Mouse (Mus musculus) c-Kit-positive CD71-positive TER-119-negative erythroid progenitor cells, embryonic 14.5 days (primary cell): ENCODE results near the gene Adal.

Experiments used
- DNase-seq: peaks from one replicate; pipeline ENCODE4 v3.0.0-alpha.2; 2013; ENCODE audit warnings: low read depth

Gene Adal

DNA sequence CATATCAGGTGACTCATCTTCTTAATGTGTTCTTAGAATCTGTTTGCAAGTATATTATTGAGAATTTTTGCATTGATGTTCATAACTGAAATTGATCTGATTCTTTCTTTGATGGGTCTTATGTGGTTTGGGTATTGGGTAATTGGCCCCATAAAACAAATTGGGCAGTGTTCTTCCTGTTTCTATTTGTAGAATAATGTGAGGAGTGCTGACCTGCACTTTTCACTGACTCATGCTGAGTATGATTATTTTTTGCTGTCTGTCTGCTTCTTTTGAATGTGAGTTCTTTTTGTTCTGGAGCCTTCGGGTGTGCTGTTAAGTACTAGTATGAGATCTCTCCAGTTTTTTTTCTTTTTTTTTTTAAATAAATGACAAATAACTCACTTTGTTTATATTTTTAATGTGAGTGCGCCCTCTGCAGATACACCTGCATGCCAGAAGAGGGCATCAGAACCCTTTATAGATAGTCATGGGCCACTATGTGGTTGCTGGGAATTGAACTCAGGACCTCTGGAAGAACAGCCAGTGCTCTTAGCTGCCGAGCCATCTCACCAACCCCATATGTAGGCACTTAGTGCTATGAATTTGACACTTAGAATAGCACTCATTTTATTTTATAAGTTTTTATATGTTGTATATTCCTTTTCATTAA lies 38.7 kb downstream of the Adal start:
- DNase-seq = no peak

DNA sequence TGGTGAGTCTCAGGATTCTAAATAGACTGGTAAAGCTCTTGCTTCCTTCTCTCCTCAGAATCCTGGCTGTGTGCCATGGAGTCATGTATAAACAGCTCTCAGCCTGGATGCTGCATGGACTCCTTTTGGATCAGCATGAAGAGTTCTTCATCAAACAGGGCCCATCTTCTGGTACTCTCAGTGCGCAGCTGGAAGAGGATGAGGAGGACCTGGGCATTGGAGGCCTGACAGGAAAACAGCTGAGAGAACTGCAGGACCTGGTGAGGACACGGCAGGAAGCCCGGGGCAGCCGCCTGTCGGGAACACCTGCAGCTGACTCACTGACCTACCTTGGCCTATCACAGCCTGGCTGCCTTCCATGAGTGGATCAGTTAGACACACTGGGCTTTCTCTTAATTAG lies 43.2 kb downstream of the Adal start:
- no peak for DNase-seq

DNA sequence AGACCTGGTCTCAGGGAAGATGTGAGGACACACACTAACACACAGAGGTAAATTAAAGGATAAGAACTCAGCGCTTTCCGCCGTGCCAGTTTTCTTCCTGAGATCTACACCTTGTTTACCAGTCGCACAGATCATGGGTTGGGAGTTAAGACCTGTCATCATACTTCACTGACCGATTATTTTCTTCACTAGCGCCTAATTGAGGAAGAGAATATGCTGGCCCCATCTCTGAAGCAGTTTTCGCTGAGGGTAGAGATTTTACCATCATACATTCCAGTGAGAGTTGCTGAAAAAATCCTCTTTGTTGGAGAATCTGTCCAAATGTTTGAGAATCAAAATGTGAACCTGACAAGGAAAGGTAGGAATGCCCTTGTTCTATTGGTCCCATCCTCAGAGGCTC lies 43.9 kb downstream of the Adal start:
- no peak for DNase-seq

- DNase-seq = no peak
These were observed 48.3 kb downstream of the Adal start for GRCm38 (mm10) chr2:121188530-121188929.

DNA sequence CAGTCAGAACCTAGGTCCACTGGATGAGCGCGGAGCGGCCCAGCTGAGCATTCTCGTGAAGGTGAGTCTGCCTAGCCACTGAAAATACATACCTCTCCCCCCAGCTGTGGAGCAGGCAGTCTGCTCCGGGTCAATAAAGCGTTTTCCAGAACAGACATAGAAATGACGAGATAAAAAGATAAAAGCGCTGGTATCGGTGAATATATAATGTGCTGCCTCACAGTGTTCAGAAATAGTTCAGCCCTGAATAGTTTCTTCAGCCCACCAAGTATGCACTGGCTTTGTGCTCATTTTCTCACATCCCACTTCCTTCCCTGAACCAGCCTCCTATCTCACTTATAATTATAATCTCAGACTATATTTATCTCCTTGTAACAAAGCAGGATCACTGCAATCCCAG lies 55.2 kb downstream of the Adal start:
- DNase-seq = no peak

DNA sequence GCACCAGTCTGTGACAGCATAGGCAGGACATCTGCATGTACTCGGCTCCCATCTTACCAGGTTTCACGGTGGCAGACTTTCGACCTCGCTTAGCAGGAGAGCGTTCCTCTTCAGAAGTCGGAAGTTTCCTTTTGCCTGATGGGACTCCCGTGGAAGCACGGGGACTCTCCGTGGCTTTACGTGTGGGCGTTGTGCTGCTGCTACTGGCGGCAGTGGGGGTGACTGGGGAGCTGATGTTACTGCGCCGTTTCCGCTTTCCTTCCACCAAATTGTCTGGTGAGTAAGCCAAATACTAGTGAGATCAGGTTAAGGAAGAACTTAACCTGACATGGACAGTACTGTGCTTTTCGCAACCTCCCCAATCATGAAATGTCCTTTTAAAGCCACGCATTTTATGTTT lies 64.0 kb downstream of the Adal start:
- no peak for DNase-seq
